Mouse (Mus musculus): ENCODE results near the gene Cox6b2. TPM values are rescaled to one million over a fixed set of nuclear protein-coding genes. Genes with fewer than 3 reads are reported as not detected.
"Not testable (repeated sequence)": the region's sequence is repeated elsewhere in the genome, so short reads cannot be mapped to it uniquely, and the experiment has no call there.

Cox6b2 gene
- total RNA-seq, 1 experiment: 46.4 TPM

- in situ Hi-C loops (cut with MboI; ENCODE audit: low sequenced_read_pairs in 2 of 2, unreplicated experiment in 2 of 2): no loop called here
- Histone ChIP-seq H3K4me1 (ENCODE audit: control insufficient read depth in 2 of 2, insufficient read depth in 2 of 2, low read length in 2 of 2, poor library complexity in 1 of 2) (peaks cover 0 to 6% of the 10 kb centered on the region in 2 experiments; a peak in 1 of 4 replicates), H3K27ac (ENCODE audit: insufficient read depth, low read depth, low read length, poor library complexity, severe bottlenecking) (peak overlapping the region; percentile 94; the same call in 1 of the 2 replicates), H3K4me3 (ENCODE audit: insufficient read depth in 1 of 2, low read depth in 1 of 2, low read length in 2 of 2, poor library complexity in 1 of 2, severe bottlenecking in 1 of 2) (peak overlapping the region; percentile 84 to 99), H3K36me3 (ENCODE audit: control insufficient read depth, insufficient read depth, low read length, poor library complexity, severe bottlenecking) (peaks cover 36% of the 10 kb centered on the region), H3K9me3 (ENCODE audit: control insufficient read depth, insufficient read depth, low read depth, low read length) (no peaks in the 10 kb centered on the region), H3K9ac (ENCODE audit: insufficient read depth, low read depth, low read length, poor library complexity, severe bottlenecking) (peak overlapping the region; percentile 100)
- no peak for TF ChIP-seq ZNF384 (IDR thresholded peaks at IDR 0.05; ENCODE audit: low read depth, low read length)
- TF ChIP-seq HCFC1 (IDR thresholded peaks at IDR 0.05; ENCODE audit: borderline replicate concordance, insufficient read depth, low read length): no peak
- TF ChIP-seq MAFK (IDR thresholded peaks at IDR 0.05; ENCODE audit: insufficient read depth, low read depth, low read length): no peak
- TF ChIP-seq CHD2 (IDR thresholded peaks at IDR 0.05; ENCODE audit: low read depth, low read length): no peak
- no peak for TF ChIP-seq ZC3H11A (IDR thresholded peaks at IDR 0.05; ENCODE audit: borderline replicate concordance, low read depth, low read length)
- DNase-seq (ENCODE audit: low read depth, low spot score): no peak
Measured at GRCm38 (mm10) chr7:4793674-4794073, 40.8 kb upstream of the Cox6b2 start.

DNA sequence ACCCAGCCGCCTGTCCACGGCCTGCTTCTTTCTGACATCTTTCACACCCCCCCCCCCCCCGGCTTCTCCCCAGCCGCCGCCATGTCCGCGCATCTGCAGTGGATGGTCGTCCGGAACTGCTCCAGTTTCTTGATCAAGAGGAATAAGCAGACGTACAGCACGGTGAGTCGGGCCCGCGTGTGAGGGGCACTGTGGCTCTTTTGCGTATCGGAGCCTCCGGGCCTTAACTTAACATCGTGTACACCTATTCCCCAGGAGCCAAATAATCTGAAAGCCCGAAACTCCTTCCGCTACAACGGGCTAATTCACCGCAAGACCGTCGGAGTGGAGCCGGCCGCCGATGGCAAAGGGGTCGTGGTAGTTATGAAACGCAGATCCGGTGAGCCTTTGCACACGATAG lies 40.4 kb upstream of the Cox6b2 start:
- H3K9me3 ChIP-seq (ENCODE audit: control insufficient read depth, insufficient read depth, low read depth, low read length); in situ Hi-C loops (cut with MboI; ENCODE audit: low sequenced_read_pairs in 2 of 2, unreplicated experiment in 2 of 2); DNase-seq (ENCODE audit: low read depth, low spot score); H3K4me1 ChIP-seq (ENCODE audit: control insufficient read depth in 2 of 2, insufficient read depth in 2 of 2, low read length in 2 of 2, poor library complexity in 1 of 2): not testable (repeated sequence)
- H3K9ac ChIP-seq (ENCODE audit: insufficient read depth, low read depth, low read length, poor library complexity, severe bottlenecking): peak overlapping the region; percentile 100
- peak overlapping the region; percentile 94 for H3K27ac ChIP-seq (ENCODE audit: insufficient read depth, low read depth, low read length, poor library complexity, severe bottlenecking)
- H3K4me3 ChIP-seq (ENCODE audit: insufficient read depth in 1 of 2, low read depth in 1 of 2, low read length in 2 of 2, poor library complexity in 1 of 2, severe bottlenecking in 1 of 2): peak overlapping the region; percentile 84 to 99
- peaks cover 36% of the 10 kb centered on the region for H3K36me3 ChIP-seq (ENCODE audit: control insufficient read depth, insufficient read depth, low read length, poor library complexity, severe bottlenecking)

GRCm38 (mm10) chr7:4792278-4793212 lies 39.7 kb upstream of the Cox6b2 start, which contains the start of gene Rpl28:
Gene Rpl28 (plus strand): TSS chr7:4792874.
- Histone ChIP-seq H3K4me1 (ENCODE audit: control insufficient read depth in 2 of 2, insufficient read depth in 2 of 2, low read length in 2 of 2, poor library complexity in 1 of 2) (peaks cover 0 to 8% of the 10 kb centered on the region in 2 experiments; a peak in 1 of 4 replicates), H3K9me3 (ENCODE audit: control insufficient read depth, insufficient read depth, low read depth, low read length) (no peaks in the 10 kb centered on the region), H3K4me3 (ENCODE audit: insufficient read depth in 1 of 2, low read depth in 1 of 2, low read length in 2 of 2, poor library complexity in 1 of 2, severe bottlenecking in 1 of 2) (peak within 1 kb of the TSS; percentile 84 to 99), H3K9ac (ENCODE audit: insufficient read depth, low read depth, low read length, poor library complexity, severe bottlenecking) (peak within 1 kb of the TSS; percentile 100), H3K27ac (ENCODE audit: insufficient read depth, low read depth, low read length, poor library complexity, severe bottlenecking) (peak within 1 kb of the TSS; percentile 94), H3K36me3 (ENCODE audit: control insufficient read depth, insufficient read depth, low read length, poor library complexity, severe bottlenecking) (peaks cover 36% of the 10 kb centered on the region)
- in situ Hi-C loops (cut with MboI; ENCODE audit: low sequenced_read_pairs in 2 of 2, unreplicated experiment in 2 of 2): no loop called here
- TF ChIP-seq ZNF384 (IDR thresholded peaks at IDR 0.05; ENCODE audit: low read depth, low read length): no peak
- TF ChIP-seq CHD2 (IDR thresholded peaks at IDR 0.05; ENCODE audit: low read depth, low read length): peak; percentile 90
- no peak for TF ChIP-seq MAFK (IDR thresholded peaks at IDR 0.05; ENCODE audit: insufficient read depth, low read depth, low read length)
- TF ChIP-seq ZC3H11A (IDR thresholded peaks at IDR 0.05; ENCODE audit: borderline replicate concordance, low read depth, low read length): no peak
- TF ChIP-seq HCFC1 (IDR thresholded peaks at IDR 0.05; ENCODE audit: borderline replicate concordance, insufficient read depth, low read length): peak; percentile 84
- peak; percentile 94 for DNase-seq (ENCODE audit: low read depth, low spot score)

DNA sequence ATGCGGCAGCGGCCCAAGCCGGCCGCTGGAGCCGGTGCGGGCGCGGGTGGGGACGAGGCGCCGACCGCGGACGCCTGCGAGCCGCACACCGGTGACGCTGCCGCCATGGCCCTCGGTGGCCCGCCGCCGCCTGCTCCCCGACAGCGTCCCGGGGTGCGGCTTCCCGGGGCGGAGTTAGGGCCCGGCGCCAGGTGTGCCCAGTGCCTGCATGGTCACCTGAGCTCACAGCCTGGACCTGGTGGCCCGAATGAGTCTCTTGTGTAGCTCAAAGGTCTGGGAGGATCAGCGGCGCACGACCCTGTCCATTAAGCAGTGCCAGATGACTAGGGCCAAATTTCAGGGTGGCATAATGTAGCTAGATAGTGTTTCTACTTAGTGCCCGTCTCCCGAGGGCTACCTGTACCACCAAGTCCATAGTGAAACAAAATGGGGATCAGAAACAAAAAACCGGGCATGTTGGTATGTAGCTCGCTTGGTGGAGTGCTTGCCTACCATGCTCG lies 36.6 kb upstream of the Cox6b2 start, which contains the start of gene Tmem238:
Gene Tmem238, minus strand, starts transcription at position 221 of the 500 bp plus-strand sequence.
- Histone ChIP-seq H3K36me3 (ENCODE audit: control insufficient read depth, insufficient read depth, low read length, poor library complexity, severe bottlenecking) (peaks cover 23% of the 10 kb centered on the region), H3K27ac (ENCODE audit: insufficient read depth, low read depth, low read length, poor library complexity, severe bottlenecking) (peak within 1 kb of the TSS; percentile 9), H3K4me3 (ENCODE audit: insufficient read depth in 1 of 2, low read depth in 1 of 2, low read length in 2 of 2, poor library complexity in 1 of 2, severe bottlenecking in 1 of 2) (peak within 1 kb of the TSS; percentile 77 to 83), H3K4me1 (ENCODE audit: control insufficient read depth in 2 of 2, insufficient read depth in 2 of 2, low read length in 2 of 2, poor library complexity in 1 of 2) (peaks cover 0 to 8% of the 10 kb centered on the region in 2 experiments; a peak in 1 of 4 replicates), H3K9ac (ENCODE audit: insufficient read depth, low read depth, low read length, poor library complexity, severe bottlenecking) (peak within 1 kb of the TSS; percentile 91), H3K9me3 (ENCODE audit: control insufficient read depth, insufficient read depth, low read depth, low read length) (no peaks in the 10 kb centered on the region)
- DNase-seq (ENCODE audit: low read depth, low spot score): no peak
- in situ Hi-C loops (cut with MboI; ENCODE audit: low sequenced_read_pairs in 2 of 2, unreplicated experiment in 2 of 2): no loop called here
- no peak for TF ChIP-seq MAFK (IDR thresholded peaks at IDR 0.05; ENCODE audit: insufficient read depth, low read depth, low read length)
- no peak for TF ChIP-seq HCFC1 (IDR thresholded peaks at IDR 0.05; ENCODE audit: borderline replicate concordance, insufficient read depth, low read length)
- no peak for TF ChIP-seq ZC3H11A (IDR thresholded peaks at IDR 0.05; ENCODE audit: borderline replicate concordance, low read depth, low read length)
- no peak for TF ChIP-seq ZNF384 (IDR thresholded peaks at IDR 0.05; ENCODE audit: low read depth, low read length)
- TF ChIP-seq CHD2 (IDR thresholded peaks at IDR 0.05; ENCODE audit: low read depth, low read length): no peak

Measured in ES-E14 (cell line).